Mouse (Mus musculus) heart, adult 2 months (tissue): ENCODE measurements around the gene Polr2l.

Experiments used
- CTCF ChIP-seq: fragments of 200-600 bp; IDR thresholded peaks from 2 replicates; pipeline ENCODE4 v1.8.1; 2022; ENCODE audit warnings: antibody characterized with exemption, mild to moderate bottlenecking, moderate library complexity
- EP300 ChIP-seq: fragments of 200-500 bp; IDR thresholded peaks from 2 replicates; pipeline ENCODE4 v1.6.1; 2011; ENCODE audit warnings: low read depth, low read length, control low read depth; ENCODE audit not compliant: insufficient read depth
- POLR2A ChIP-seq: fragments of 200-500 bp; IDR thresholded peaks from 2 replicates; pipeline ENCODE4 v1.6.1; 2011; ENCODE audit warnings: mild to moderate bottlenecking, low read depth, low read length, control low read depth; ENCODE audit not compliant: insufficient read depth

DNA sequence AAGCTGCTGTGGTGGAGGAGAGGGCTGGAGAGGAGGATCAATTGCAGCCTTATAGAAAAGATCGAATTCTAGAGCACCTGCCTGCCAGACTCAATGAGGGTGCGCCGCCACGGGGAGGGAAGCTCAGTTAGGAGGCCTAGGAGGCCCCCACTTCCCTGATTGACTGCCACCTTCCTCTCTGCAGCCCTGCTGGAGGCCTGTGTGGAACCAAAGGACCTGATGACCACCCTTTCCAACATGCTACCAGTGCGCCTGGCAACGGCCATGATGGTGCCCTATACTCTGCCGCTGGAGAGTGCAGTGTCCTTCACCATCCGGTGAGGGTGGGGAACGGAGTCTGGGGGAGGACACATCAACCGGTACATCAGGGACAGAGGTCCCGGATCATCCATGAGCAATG, 16.3 kb downstream of the Polr2l start:
- TF ChIP-seq EP300: no peak
- TF ChIP-seq CTCF: peak; percentile 35; the same call in 1 of the 2 replicates
- TF ChIP-seq POLR2A: no peak
